Comparison of ENCODE assay signal across 9 mouse cellular contexts in genomic region chr10:60351248-60351647, GRCm38 (mm10). TPM values are rescaled to one million over a fixed set of nuclear protein-coding genes. Genes with fewer than 3 reads are reported as not detected.
DNase-seq lines count a peak whose midpoint lies in the region; ATAC-seq and TF ChIP-seq lines count a peak whose summit lies in the region.
"Had no signal": no experiment of that assay in that cellular context is flagged by ENCODE, and none has a peak within 500 bp of the region (broad histone marks: within the 10 kb centered on the region; RNA-seq: fewer than 3 reads in every experiment).

No protein-coding gene starts in this region.

- no peak overlapping the region for H3K4me3 ChIP-seq in neural tube, embryonic 11.5 days (ENCODE audit: low read depth, low read length)
- H3K4me3 ChIP-seq in liver, embryonic 11.5 days (ENCODE audit: low read depth, low read length) = no peak overlapping the region; the same call in 1 of the 2 replicates
- no peak overlapping the region for H3K4me3 ChIP-seq in stomach, postnatal 0 days (ENCODE audit: low read depth, low read length)

- H3K27me3 ChIP-seq in neural tube, embryonic 11.5 days (ENCODE audit: control insufficient read depth, insufficient read depth, low read length) = no peaks in the 10 kb centered on the region
- no peaks in the 10 kb centered on the region; the same call in 1 of the 2 replicates for H3K27me3 ChIP-seq in liver, embryonic 11.5 days (replicated peaks; ENCODE audit: control insufficient read depth, insufficient read depth, low read length)
- no peaks in the 10 kb centered on the region for H3K27me3 ChIP-seq in stomach, postnatal 0 days (ENCODE audit: control insufficient read depth, insufficient read depth, low read length)

- WGBS in neural tube, embryonic 11.5 days = 23% methylated on average over 3 of the region's 3 CpGs
- 31% methylated on average over 3 of the region's 3 CpGs for WGBS in liver, embryonic 11.5 days
- 11% methylated on average over 3 of the region's 3 CpGs for WGBS in stomach, postnatal 0 days

- H3K9ac ChIP-seq in neural tube, embryonic 11.5 days (ENCODE audit: low read length) = no peak overlapping the region
- H3K9ac ChIP-seq in liver, embryonic 11.5 days (ENCODE audit: low read depth, low read length) = no peak overlapping the region
- H3K9ac ChIP-seq in stomach, postnatal 0 days (ENCODE audit: low read length) = no peak overlapping the region

- H3K27ac ChIP-seq in neural tube, embryonic 11.5 days (ENCODE audit: low read depth, low read length) = peak overlapping the region; percentile 65; the same call in 1 of the 2 replicates
- peak overlapping the region; percentile 63; the same call in 1 of the 2 replicates for H3K27ac ChIP-seq in liver, embryonic 11.5 days (ENCODE audit: low read depth, low read length)
- H3K27ac ChIP-seq in stomach, postnatal 0 days (replicated peaks) = peak overlapping the region; percentile 86

- no peak overlapping the region for H3K4me2 ChIP-seq in neural tube, embryonic 11.5 days (ENCODE audit: low read depth)
- 0 out of 2 replicates have a peak overlapping the region, but pooled peaks have one; percentile 29 for H3K4me2 ChIP-seq in liver, embryonic 11.5 days
- H3K4me2 ChIP-seq in stomach, postnatal 0 days (replicated peaks; ENCODE audit: low read depth) = peak overlapping the region; percentile 38

- ATAC-seq in CD4-positive, CD25-positive, alpha-beta regulatory T cell, adult 4 months = no peak
- no peak for ATAC-seq in neural tube, embryonic 11.5 days (ENCODE audit: insufficient read depth, low FRiP score, low TSS enrichment)
- ATAC-seq in liver, embryonic 11.5 days (replicated peaks; ENCODE audit: low FRiP score) = no peak
- no peak for ATAC-seq in stomach, postnatal 0 days (ENCODE audit: low FRiP score, low TSS enrichment)

- peak; percentile 41 for DNase-seq in CD4-positive, CD25-positive, alpha-beta regulatory T cell, adult 2 months (ENCODE audit: low read depth, low spot score)
- DNase-seq in neural tube, embryonic 11.5 days (ENCODE audit: low spot score) = no peak
- no peak for DNase-seq in neural tube, embryonic 10.5 days (ENCODE audit: extremely low spot score, low spot score)
- DNase-seq in liver, embryonic 11.5 days (ENCODE audit: low spot score) = no peak
- DNase-seq in stomach, postnatal 0 days (ENCODE audit: low spot score) = no peak
- DNase-seq in cerebellum, adult 9-11 months = no peak
- no peak for DNase-seq in ovary, postnatal 36 days (ENCODE audit: low spot score)
- DNase-seq: cerebellum, adult 11-12 months had no signal

- H3K4me1 ChIP-seq in neural tube, embryonic 11.5 days (ENCODE audit: control insufficient read depth, insufficient read depth, low read length) = peaks cover 23% of the 10 kb centered on the region
- peaks cover 55% of the 10 kb centered on the region for H3K4me1 ChIP-seq in liver, embryonic 11.5 days (replicated peaks; ENCODE audit: control insufficient read depth, insufficient read depth, low read length)
- peaks cover 9% of the 10 kb centered on the region for H3K4me1 ChIP-seq in stomach, postnatal 0 days (replicated peaks; ENCODE audit: control insufficient read depth, insufficient read depth)

- H3K36me3 ChIP-seq in neural tube, embryonic 11.5 days (ENCODE audit: control insufficient read depth, insufficient read depth, low read length) = no peaks in the 10 kb centered on the region
- no peaks in the 10 kb centered on the region for H3K36me3 ChIP-seq in liver, embryonic 11.5 days (ENCODE audit: control insufficient read depth, insufficient read depth, low read length)
- H3K36me3 ChIP-seq in stomach, postnatal 0 days (ENCODE audit: control insufficient read depth, insufficient read depth, low read length) = no peaks in the 10 kb centered on the region

- H3K9me3 ChIP-seq in neural tube, embryonic 11.5 days (ENCODE audit: control insufficient read depth, low read length) = no peaks in the 10 kb centered on the region
- H3K9me3 ChIP-seq in liver, embryonic 11.5 days (ENCODE audit: control insufficient read depth, low read length) = no peaks in the 10 kb centered on the region
- no peaks in the 10 kb centered on the region for H3K9me3 ChIP-seq in stomach, postnatal 0 days (ENCODE audit: control insufficient read depth, low read length)

- no peak for TF ChIP-seq CTCF in stomach, postnatal 0 days (IDR thresholded peaks at IDR 0.05; ENCODE audit: low read depth)

- TF ChIP-seq EP300 in stomach, postnatal 0 days (optimal IDR thresholded peaks at IDR 0.05) = no peak

RNA-seq across cellular contexts. Expression of gene Vsir, which starts 4.6 kb away (rescaled TPM):
- 100 to 1,000 TPM; 171 to 206 TPM for polyA plus RNA-seq in CD4-positive, CD25-positive, alpha-beta regulatory T cell, adult 4 months (2017; shearing (Covaris generic))
- polyA plus RNA-seq in neural tube, embryonic 11.5 days (2014; fragmentation: Nextera tagmentation; extraction: Ambion mirVana) = 1.6 and 3.7 TPM in 2 replicates
- polyA plus RNA-seq in liver, embryonic 11.5 days (2014; fragmentation: Nextera tagmentation; extraction: Ambion mirVana) = 5.4 and 6.3 TPM in 2 replicates
- 4.2 and 4.3 TPM in 2 replicates for polyA plus RNA-seq in stomach, postnatal 0 days (2015; fragmentation: Nextera tagmentation; extraction: Ambion mirVana)

RNA-seq across cellular contexts. Expression of gene Gm17455, which starts 48.3 kb away (rescaled TPM):
- polyA plus RNA-seq in CD4-positive, CD25-positive, alpha-beta regulatory T cell, adult 4 months (2017; shearing (Covaris generic)) = 1 to 10 TPM; 1.5 to 3.7 TPM
- 2.9 and 6.2 TPM in 2 replicates for polyA plus RNA-seq in neural tube, embryonic 11.5 days (2014; fragmentation: Nextera tagmentation; extraction: Ambion mirVana)
- polyA plus RNA-seq in liver, embryonic 11.5 days (2014; fragmentation: Nextera tagmentation; extraction: Ambion mirVana) = 0.44 TPM in 2 replicates
- polyA plus RNA-seq in stomach, postnatal 0 days (2015; fragmentation: Nextera tagmentation; extraction: Ambion mirVana) = 0.74 and 1.0 TPM in 2 replicates

Comparison
In these comparisons a context has a peak if more than half of its experiments do, and no peak if none do; other contexts are left out.
1. RNA of gene Vsir, which starts 4.6 kb away (polyA plus RNA-seq): 171 to 206 TPM in CD4-positive, CD25-positive, alpha-beta regulatory T cell, adult 4 months; 5.4 to 6.3 TPM in liver, embryonic 11.5 days, 4.2 to 4.3 TPM in stomach, postnatal 0 days and 1.6 to 3.7 TPM in neural tube, embryonic 11.5 days; every median in the first group is over 10 times any median in the second.
2. Peak in every context shown above with its lines, with median percentiles within 50 percentile points of each other: H3K27ac ChIP-seq.